Mouse (Mus musculus) C2C12 (cell line): ENCODE measurements around the gene Wars2. TPM values are rescaled to one million over a fixed set of nuclear protein-coding genes. Genes with fewer than 3 reads are reported as not detected.

Experiments
- H3K27me3 ChIP-seq: one replicate; pipeline ENCODE4 v1.6.1; 2011; ENCODE audit not compliant: control insufficient read depth, insufficient read depth, insufficient read length
- H3K36me3 ChIP-seq: one replicate; pipeline ENCODE4 v1.6.1; 2011; ENCODE audit not compliant: control insufficient read depth, insufficient read depth
- H3K4me3 ChIP-seq: one replicate; pipeline ENCODE4 v1.5.1; 2011; ENCODE audit warnings: mild to moderate bottlenecking, control low read depth; ENCODE audit not compliant: poor library complexity, insufficient read depth, severe bottlenecking
- H3K79me2 ChIP-seq: one replicate; pipeline ENCODE4 v1.6.1; 2011; ENCODE audit not compliant: control insufficient read depth, insufficient read depth
- H3K79me3 ChIP-seq: one replicate; pipeline ENCODE4 v1.6.1; 2011; ENCODE audit warnings: low read depth, control low read depth
- H3ac ChIP-seq: one replicate; pipeline ENCODE3; 2011; ENCODE audit warnings: low read depth; ENCODE audit not compliant: control insufficient read depth, insufficient read length
- CEBPB ChIP-seq: IDR thresholded peaks from one replicate; pipeline ENCODE4 v1.6.1; 2011; ENCODE audit warnings: low read depth, mild to moderate bottlenecking, control low read depth, moderate library complexity
- CTCF ChIP-seq: IDR thresholded peaks from one replicate; pipeline ENCODE4 v1.5.1; 2011; ENCODE audit not compliant: control insufficient read depth, insufficient read depth, insufficient read length
- FOSL1 ChIP-seq: IDR thresholded peaks from one replicate; pipeline ENCODE4 v1.8.0; 2011; ENCODE audit warnings: mild to moderate bottlenecking, low read length; ENCODE audit not compliant: poor library complexity, insufficient read depth, severe bottlenecking
- MAX ChIP-seq: IDR thresholded peaks from one replicate; pipeline ENCODE4 v1.6.1; 2011; ENCODE audit warnings: mild to moderate bottlenecking, control low read depth
- MYOD1 ChIP-seq: IDR thresholded peaks from one replicate; pipeline ENCODE4 v1.6.1; 2011; ENCODE audit warnings: low read depth; ENCODE audit not compliant: control insufficient read depth, insufficient read length
- MYOG ChIP-seq: IDR thresholded peaks from one replicate; pipeline ENCODE4 v1.6.1; 2011; ENCODE audit not compliant: control insufficient read depth, insufficient read length; ENCODE audit errors: extremely low read depth
- USF1 ChIP-seq: IDR thresholded peaks from one replicate; pipeline ENCODE4 v1.6.1; 2011; ENCODE audit warnings: low read depth, mild to moderate bottlenecking, control low read depth, moderate library complexity
- polyA plus RNA-seq: library from polyadenylated mRNA; unstranded; fragments of >200 nt; fragmentation: generic; extraction: Trizol; gene quantifications from one replicate; pipeline ENCODE4 v1.2.1, GENCODE M21; 2012; ENCODE audit warnings: missing spikeins

The Wars2 gene
- polyA plus RNA-seq, 1 experiment, result 5.1 TPM

DNA sequence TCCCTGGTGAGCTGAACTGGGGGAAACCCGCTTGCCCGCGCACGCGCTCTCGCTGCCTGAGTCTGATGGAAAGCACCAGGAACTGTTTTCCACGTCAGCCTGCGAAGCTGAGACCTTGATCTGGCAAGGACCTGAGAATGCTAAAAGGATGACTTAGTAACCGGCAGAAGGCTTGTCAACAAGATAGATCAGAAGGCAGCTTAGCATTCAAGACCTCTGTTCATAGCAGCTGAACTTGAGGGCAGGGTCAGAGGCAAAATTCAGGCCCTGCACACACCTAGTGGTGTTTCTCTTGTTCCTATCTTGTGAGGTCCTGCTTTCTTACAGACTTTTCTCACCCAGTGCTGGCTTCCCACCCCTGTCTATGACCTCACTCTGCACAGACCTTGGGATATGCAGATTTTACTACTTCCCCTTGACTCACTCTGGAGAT, 122.6 kb downstream of the Wars2 start:
- TF ChIP-seq USF1 (no peak), MAX (no peak), MYOD1 (no peak), CTCF (no peak), FOSL1 (no peak)
- Histone ChIP-seq H3K79me2 (no peaks in the 10 kb centered on the region), H3K27me3 (no peaks in the 10 kb centered on the region), H3K4me3 (no peak overlapping the region), H3K36me3 (no peaks in the 10 kb centered on the region), H3K79me3 (peaks cover 3% of the 10 kb centered on the region), H3ac (no peak overlapping the region)

DNA sequence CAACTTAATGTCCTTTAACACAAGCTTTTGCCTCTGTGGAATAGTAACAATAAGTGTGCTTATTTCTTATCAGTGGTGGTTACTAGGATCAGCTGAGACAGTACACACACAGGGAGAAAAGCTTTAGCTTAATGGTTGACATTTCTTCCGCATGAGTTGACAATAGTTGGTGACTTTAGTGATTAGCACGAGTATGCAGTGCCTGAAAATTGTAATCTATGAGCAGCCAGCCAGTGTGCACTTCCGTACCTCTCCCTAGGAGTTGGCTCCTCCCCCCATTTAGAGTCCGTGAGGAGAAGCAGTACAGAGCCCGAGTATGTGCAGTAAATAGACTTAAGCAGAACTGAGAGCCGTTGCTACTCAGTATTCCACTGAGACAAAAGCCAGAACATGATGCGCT, 123.8 kb downstream of the Wars2 start:
- no peaks in the 10 kb centered on the region for H3K27me3 ChIP-seq
- H3K4me3 ChIP-seq, result no peak overlapping the region
- H3K79me3 ChIP-seq, result peaks cover 3% of the 10 kb centered on the region
- H3K79me2 ChIP-seq, result no peaks in the 10 kb centered on the region
- no peaks in the 10 kb centered on the region for H3K36me3 ChIP-seq
- TF ChIP-seq MYOD1, result no peak
- no peak for TF ChIP-seq USF1
- TF ChIP-seq CTCF, result no peak
- no peak for TF ChIP-seq MAX
- no peak for TF ChIP-seq CEBPB
- no peak for TF ChIP-seq MYOG
- no peak for TF ChIP-seq FOSL1
- H3ac ChIP-seq, result no peak overlapping the region

DNA sequence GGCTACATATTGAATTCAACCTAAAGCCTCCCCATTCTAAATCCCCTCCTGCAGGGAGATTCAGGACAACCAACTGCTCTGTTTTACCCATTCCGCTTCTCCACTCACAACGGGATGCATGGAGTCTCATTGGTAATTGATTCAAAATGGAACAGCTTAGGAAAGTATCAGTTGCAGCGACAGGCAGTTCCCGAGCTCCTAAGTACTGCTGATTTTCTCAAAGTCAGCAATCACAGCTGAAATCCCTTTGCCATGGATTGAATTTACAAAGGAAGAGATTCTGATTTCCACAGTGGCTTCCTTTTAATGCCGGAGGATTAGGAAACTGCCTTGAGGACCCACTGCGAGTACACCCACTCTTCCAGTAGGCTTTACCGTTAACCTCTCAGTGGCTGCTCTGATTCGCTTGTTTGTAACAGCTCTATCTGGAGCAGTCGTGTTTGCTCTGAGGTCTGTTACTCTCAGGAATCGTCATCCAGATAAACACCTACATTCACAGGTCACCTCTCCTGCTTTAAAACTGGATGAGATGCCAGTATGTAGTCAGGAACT, 126.0 kb downstream of the Wars2 start:
- TF ChIP-seq MAX, result no peak
- TF ChIP-seq CEBPB, result no peak
- no peak for TF ChIP-seq CTCF
- TF ChIP-seq FOSL1, result no peak
- TF ChIP-seq MYOG, result no peak
- no peak for TF ChIP-seq MYOD1
- TF ChIP-seq USF1, result no peak
- Histone ChIP-seq H3K79me2 (no peaks in the 10 kb centered on the region), H3ac (no peak overlapping the region), H3K79me3 (peaks cover 3% of the 10 kb centered on the region), H3K4me3 (no peak overlapping the region), H3K36me3 (peaks cover 5% of the 10 kb centered on the region), H3K27me3 (no peaks in the 10 kb centered on the region)

DNA sequence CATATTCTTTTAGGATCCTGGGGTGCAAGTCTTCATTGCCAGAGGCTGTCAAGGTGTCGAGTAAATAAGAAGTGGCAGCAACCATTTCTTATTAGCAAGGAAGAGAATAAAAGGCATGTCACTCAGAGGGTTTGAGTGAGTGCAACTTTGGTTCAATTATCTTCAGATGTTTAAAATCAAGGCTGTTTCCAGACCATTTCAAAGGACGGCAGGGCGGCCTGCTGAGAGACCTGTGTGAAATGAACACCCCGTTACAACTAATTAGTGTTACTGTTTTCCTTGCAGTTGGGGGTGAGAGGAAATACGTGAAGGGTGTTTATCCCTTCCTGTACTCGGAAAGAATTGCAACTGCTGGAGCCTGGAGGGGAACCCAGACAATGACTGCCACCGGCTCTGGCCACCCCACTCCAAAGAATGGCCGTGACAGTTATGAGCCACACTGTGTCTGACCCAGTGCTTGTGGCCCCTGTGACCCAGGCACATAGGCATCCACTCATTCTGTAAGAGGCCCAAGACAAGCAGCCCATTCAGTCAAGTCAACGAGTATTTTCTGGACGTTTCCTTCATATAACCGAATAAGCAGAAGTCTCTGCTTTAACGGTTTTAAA, 137.2 kb downstream of the Wars2 start:
- H3K36me3 ChIP-seq, result peaks cover 5% of the 10 kb centered on the region

DNA sequence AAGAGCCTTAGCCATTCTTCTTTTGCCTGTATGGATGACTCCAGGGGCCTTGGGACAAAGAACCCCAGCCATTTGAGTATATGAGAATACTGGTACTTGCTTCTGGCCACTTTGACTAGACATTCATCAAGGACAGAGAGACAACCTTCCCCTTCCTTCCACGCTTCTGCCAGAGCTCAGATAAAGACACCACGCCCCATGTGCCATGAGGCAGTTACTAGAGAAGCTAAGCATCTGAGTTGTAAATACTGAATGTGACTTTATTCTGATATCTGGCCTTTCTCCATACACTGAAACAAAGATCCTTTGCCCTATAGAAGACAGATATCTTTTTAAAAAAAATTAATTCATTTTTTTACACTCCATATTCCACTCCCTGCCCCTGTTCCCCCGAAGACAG, 138.8 kb downstream of the Wars2 start:
- no peaks in the 10 kb centered on the region for H3K79me3 ChIP-seq
- peaks cover 2% of the 10 kb centered on the region for H3K36me3 ChIP-seq
- H3K79me2 ChIP-seq, result no peaks in the 10 kb centered on the region
- no peak overlapping the region for H3K4me3 ChIP-seq
- H3ac ChIP-seq, result no peak overlapping the region
- TF ChIP-seq MYOG (no peak), MYOD1 (no peak), FOSL1 (no peak), USF1 (no peak), CEBPB (no peak), CTCF (no peak), MAX (no peak)
- H3K27me3 ChIP-seq, result no peaks in the 10 kb centered on the region

More for the DNA sequence above, 137.2 kb downstream of the Wars2 start:
- no peaks in the 10 kb centered on the region for H3K79me2 ChIP-seq
- no peak for TF ChIP-seq MAX
- no peak for TF ChIP-seq CTCF
- TF ChIP-seq MYOG, result no peak
- no peak for TF ChIP-seq USF1
- TF ChIP-seq CEBPB, result no peak
- no peak for TF ChIP-seq FOSL1
- no peak for TF ChIP-seq MYOD1
- H3K79me3 ChIP-seq, result no peaks in the 10 kb centered on the region
- no peak overlapping the region for H3ac ChIP-seq
- H3K27me3 ChIP-seq, result no peaks in the 10 kb centered on the region
- no peak overlapping the region for H3K4me3 ChIP-seq

DNA sequence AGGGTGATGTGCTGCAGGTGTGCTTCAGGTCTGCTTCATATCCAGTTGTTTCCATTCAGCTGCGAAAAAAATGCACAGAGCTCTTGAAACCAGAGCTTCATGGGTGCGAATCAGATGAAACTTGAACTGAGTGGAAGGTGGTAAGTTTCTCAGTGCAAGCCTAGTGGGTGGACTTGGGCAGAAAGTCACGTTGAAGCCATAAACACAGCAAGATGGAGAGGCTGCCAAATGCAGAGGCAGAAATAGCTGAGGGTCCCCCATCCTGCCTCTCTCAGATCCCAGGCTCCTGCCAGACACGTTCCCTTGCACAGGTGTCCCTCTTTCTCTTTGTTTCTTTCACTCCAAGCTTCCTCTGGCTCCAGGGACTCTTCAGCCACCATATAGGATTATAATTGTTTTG, 140.6 kb downstream of the Wars2 start:
- Histone ChIP-seq H3ac (no peak overlapping the region), H3K27me3 (no peaks in the 10 kb centered on the region), H3K36me3 (no peaks in the 10 kb centered on the region), H3K4me3 (no peak overlapping the region), H3K79me2 (no peaks in the 10 kb centered on the region), H3K79me3 (no peaks in the 10 kb centered on the region)
- TF ChIP-seq MAX (no peak), MYOD1 (no peak)
